Mouse (Mus musculus): ENCODE data around the gene Mmp19. TPM values are rescaled to one million over a fixed set of nuclear protein-coding genes. Genes with fewer than 3 reads are reported as not detected.
"Not testable (repeated sequence)": the region's sequence is repeated elsewhere in the genome, so short reads cannot be mapped to it uniquely, and the experiment has no call there.

Mmp19 gene
- total RNA-seq, 2 experiments from 2014 or later, result 3.5 to 4.0 TPM

- intact Hi-C loops (cut with DNase I), result no loop called here
- DNase-seq, result no peak
These were observed 3.7 kb downstream of the Mmp19 start for GRCm38 (mm10) chr10:128794391-128794790.

GRCm38 (mm10) chr10:128795581-128795980 is 4.9 kb downstream of the Mmp19 start:
- DNase-seq, result no peak
- intact Hi-C loops (cut with DNase I), result no loop called here

GRCm38 (mm10) chr10:128798676-128799075 is 8.0 kb downstream of the Mmp19 start:
- intact Hi-C loops (cut with DNase I), result no loop called here
- no peak for DNase-seq

- intact Hi-C loops (cut with DNase I), result no loop called here
- DNase-seq, result no peak
These were observed 11.3 kb downstream of the Mmp19 start for GRCm38 (mm10) chr10:128801981-128802495.

GRCm38 (mm10) chr10:128802956-128803355 is 12.2 kb downstream of the Mmp19 start:
- no peak for DNase-seq
- intact Hi-C loops (cut with DNase I), result loop anchor here (1.0 kb wide), 1 partner anchor 24 kb away; no protein-coding TSS in a partner anchor

- DNase-seq, result no peak
- intact Hi-C loops (cut with DNase I), result loop anchor here (1.0 kb wide), 1 partner anchor 24 kb away; no protein-coding TSS in a partner anchor
These were observed 12.7 kb downstream of the Mmp19 start for GRCm38 (mm10) chr10:128803361-128803760.

GRCm38 (mm10) chr10:128803771-128804270 is 13.1 kb downstream of the Mmp19 start, which contains the start of gene Dnajc14:
Gene Dnajc14 (plus strand): TSS chr10:128804062.
- intact Hi-C loops (cut with DNase I), result loop anchor here (1.0 kb wide), 2 partner anchors 25 to 56 kb away; no protein-coding TSS in a partner anchor
- peak; percentile 65 to 74 for DNase-seq

- intact Hi-C loops (cut with DNase I), result loop anchor here (1.0 to 5.0 kb wide), 2 partner anchors 56 to 177 kb away; partner anchors contain the start of gene Rps26
- DNase-seq, result peak; percentile 69 to 82
These were observed 13.8 kb downstream of the Mmp19 start, which contains the start of gene Tmem198b for GRCm38 (mm10) chr10:128804271-128805091. Gene Tmem198b (minus strand): TSS chr10:128804370.

- intact Hi-C loops (cut with DNase I), result loop anchor here (5.0 kb wide), 1 partner anchor 178 kb away; the partner anchor contains the start of gene Rps26
- peak; percentile 93 to 96 for DNase-seq
These were observed 14.6 kb downstream of the Mmp19 start for GRCm38 (mm10) chr10:128805092-128806000.

- intact Hi-C loops (cut with DNase I), result loop anchor here (2.0 to 5.0 kb wide), 2 partner anchors 15 to 179 kb away; partner anchors contain the start of genes Ormdl2 and Rps26
- DNase-seq, result no peak
These were observed 15.4 kb downstream of the Mmp19 start for GRCm38 (mm10) chr10:128806086-128806485.

GRCm38 (mm10) chr10:128807018-128807417 is 16.3 kb downstream of the Mmp19 start:
- no peak for DNase-seq
- intact Hi-C loops (cut with DNase I), result loop anchor here (2.0 to 5.0 kb wide), 2 partner anchors 14 to 180 kb away; partner anchors contain the start of genes Ormdl2 and Rps26

GRCm38 (mm10) chr10:128817033-128817432 is 26.3 kb downstream of the Mmp19 start, which contains the start of gene Sarnp:
Gene Sarnp (plus strand): TSS chr10:128817333.
- no peak for DNase-seq
- intact Hi-C loops (cut with DNase I), result no loop called here

GRCm38 (mm10) chr10:128820217-128820616 is 29.5 kb downstream of the Mmp19 start:
- intact Hi-C loops (cut with DNase I), result loop anchor here (2.0 kb wide), 1 partner anchor 13 kb away; no protein-coding TSS in a partner anchor
- DNase-seq, result no peak

GRCm38 (mm10) chr10:128821358-128822056 is 30.8 kb downstream of the Mmp19 start, which contains the start of gene Ormdl2:
Gene Ormdl2 (minus strand): TSS chr10:128821645.
- DNase-seq, result peak; percentile 99
- intact Hi-C loops (cut with DNase I), result loop anchor here (2.0 kb wide), 1 partner anchor 15 kb away; no protein-coding TSS in a partner anchor

GRCm38 (mm10) chr10:128822135-128822534 is 31.4 kb downstream of the Mmp19 start:
- intact Hi-C loops (cut with DNase I), result no loop called here
- no peak for DNase-seq

GRCm38 (mm10) chr10:128823087-128823486 is 32.4 kb downstream of the Mmp19 start:
- DNase-seq; intact Hi-C loops (cut with DNase I): not testable (repeated sequence)

GRCm38 (mm10) chr10:128823821-128824220 is 33.1 kb downstream of the Mmp19 start:
- no peak for DNase-seq
- intact Hi-C loops (cut with DNase I), result no loop called here

GRCm38 (mm10) chr10:128837400-128837799 is 46.7 kb downstream of the Mmp19 start:
- intact Hi-C loops (cut with DNase I), result no loop called here
- DNase-seq, result no peak

GRCm38 (mm10) chr10:128839434-128839833 is 48.7 kb downstream of the Mmp19 start:
- no peak for DNase-seq
- intact Hi-C loops (cut with DNase I), result no loop called here
